Mouse (Mus musculus) heart, embryonic 11.5 days (tissue): ENCODE measurements around the gene Zfp688. TPM values are rescaled to one million over a fixed set of nuclear protein-coding genes. Genes with fewer than 3 reads are reported as not detected.
A peak's percentile ranks its signal among the peaks of the same experiment; 100 is the strongest.
"Not testable (repeated sequence)": the region's sequence is repeated elsewhere in the genome, so short reads cannot be mapped to it uniquely, and the experiment has no call there.

ENCODE experiments used
- ATAC-seq: fragments of 200-750 bp; cut with Nextera tagmentation; replicated peaks from 2 replicates; pipeline ENCODE4 v1.8.0; 2017; ENCODE audit warnings: moderate library complexity; ENCODE audit not compliant: insufficient number of reproducible peaks, low FRiP score, low TSS enrichment
- H3K27ac ChIP-seq: fragments of 300-500 bp; sonication (generic); 2 replicates; pipeline ENCODE4 v1.5.1; 2014; ENCODE audit warnings: mild to moderate bottlenecking, low read depth, low read length
- H3K27me3 ChIP-seq: fragments of 300-500 bp; sonication (generic); 2 replicates; pipeline ENCODE4 v1.6.1; 2014; ENCODE audit warnings: mild to moderate bottlenecking, low read length, mixed read lengths; ENCODE audit not compliant: control insufficient read depth, insufficient read depth
- H3K36me3 ChIP-seq: fragments of 300-500 bp; sonication (generic); 2 replicates; pipeline ENCODE4 v1.6.1; 2014; ENCODE audit warnings: mild to moderate bottlenecking, low read length, moderate library complexity, mixed read lengths; ENCODE audit not compliant: control insufficient read depth, insufficient read depth
- H3K4me1 ChIP-seq: fragments of 300-500 bp; sonication (generic); 2 replicates; pipeline ENCODE4 v1.6.1; 2014; ENCODE audit warnings: low read length; ENCODE audit not compliant: control insufficient read depth, insufficient read depth
- H3K4me2 ChIP-seq: fragments of 300-500 bp; sonication (generic); 2 replicates; pipeline ENCODE4 v1.6.1; 2014; ENCODE audit warnings: mild to moderate bottlenecking, moderate library complexity
- H3K4me3 ChIP-seq: fragments of 300-500 bp; sonication (generic); 2 replicates; pipeline ENCODE4 v1.5.1; 2014; ENCODE audit warnings: low read depth, low read length
- H3K9ac ChIP-seq: fragments of 300-500 bp; sonication (generic); 2 replicates; pipeline ENCODE4 v1.6.1; 2014; ENCODE audit warnings: mild to moderate bottlenecking, low read depth, low read length, moderate library complexity
- H3K9me3 ChIP-seq: fragments of 300-500 bp; sonication (generic); replicated peaks from 2 replicates; pipeline ENCODE4 v1.6.1; 2016; ENCODE audit warnings: low read length; ENCODE audit not compliant: control insufficient read depth
- WGBS: fragments of 180-500 bp; shearing (Covaris S2); extraction: QIAGEN DNeasy Blood & Tissue Kit; methylation state at CpG from one replicate; pipeline ENCODE4 v1.1.7; 2014; ENCODE audit not compliant: insufficient replicate concordance; 5-methylcytosine and 5-hydroxymethylcytosine counted together
- polyA plus RNA-seq: library from polyadenylated mRNA; unstranded; fragments of >200 nt; fragmentation: Nextera tagmentation; extraction: Ambion mirVana; gene quantifications from 2 replicates; pipeline ENCODE4 v1.2.1, GENCODE M21; 2014

The Zfp688 gene
- polyA plus RNA-seq, 1 experiment from 2014 or later, result 23.5 TPM

DNA sequence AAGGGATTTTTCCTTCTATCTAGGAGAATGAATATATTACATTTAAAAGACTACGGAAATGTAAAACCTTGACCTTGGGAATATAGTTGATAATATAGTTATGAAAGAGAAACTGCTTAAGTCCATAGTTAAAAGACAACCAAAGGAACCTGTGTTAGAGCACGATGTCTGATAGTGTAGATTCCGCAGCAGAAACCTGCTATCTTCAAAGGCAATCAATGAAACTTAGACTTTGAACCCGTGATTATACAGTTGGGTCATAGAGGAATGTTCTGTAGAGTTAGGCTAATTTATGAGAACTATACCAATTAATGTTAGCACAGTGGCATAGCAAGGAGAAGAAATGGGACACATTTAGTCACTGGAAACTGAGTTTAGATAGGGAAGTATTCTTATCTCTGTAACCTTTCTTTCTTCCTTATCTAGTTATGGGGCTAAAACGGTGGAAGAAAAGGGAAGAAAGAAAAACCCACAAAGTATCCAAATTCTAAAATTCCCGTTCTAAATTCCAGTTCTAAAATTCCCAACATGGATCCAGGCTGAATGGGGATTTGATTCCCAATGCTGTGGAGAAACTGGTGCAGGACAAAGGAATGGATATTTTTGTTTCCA, 43.5 kb downstream of the Zfp688 start:
- WGBS, result 60% methylated on average over 6 of the region's 6 CpGs
- ATAC-seq, result no peak
- H3K4me2 ChIP-seq, result no peak overlapping the region
- H3K4me1 ChIP-seq, result no peaks in the 10 kb centered on the region
- H3K27me3 ChIP-seq, result no peaks in the 10 kb centered on the region
- H3K9ac ChIP-seq, result no peak overlapping the region
- 0 out of 2 replicates have a peak, but pooled peaks cover 3% of the 10 kb centered on the region for H3K36me3 ChIP-seq
- H3K9me3 ChIP-seq, result no peaks in the 10 kb centered on the region
- no peak overlapping the region for H3K27ac ChIP-seq
- no peak overlapping the region for H3K4me3 ChIP-seq

GRCm38 (mm10) chr7:127375271-127376245, 46.3 kb downstream of the Zfp688 start, which contains the start of gene Zfp747:
Gene Zfp747 (minus strand): TSS chr7:127376050.
- 3% methylated on average over 49 of the region's 49 CpGs for WGBS
- not testable (repeated sequence) for H3K36me3 ChIP-seq, H3K27me3 ChIP-seq, H3K4me1 ChIP-seq, H3K9me3 ChIP-seq
- H3K4me3 ChIP-seq, result peak within 1 kb of the TSS; percentile 73
- peak within 1 kb of the TSS; percentile 81 for H3K9ac ChIP-seq
- H3K4me2 ChIP-seq, result peak within 1 kb of the TSS; percentile 83
- peak within 1 kb of the TSS; percentile 50 for H3K27ac ChIP-seq
- peak; percentile 93 for ATAC-seq

DNA sequence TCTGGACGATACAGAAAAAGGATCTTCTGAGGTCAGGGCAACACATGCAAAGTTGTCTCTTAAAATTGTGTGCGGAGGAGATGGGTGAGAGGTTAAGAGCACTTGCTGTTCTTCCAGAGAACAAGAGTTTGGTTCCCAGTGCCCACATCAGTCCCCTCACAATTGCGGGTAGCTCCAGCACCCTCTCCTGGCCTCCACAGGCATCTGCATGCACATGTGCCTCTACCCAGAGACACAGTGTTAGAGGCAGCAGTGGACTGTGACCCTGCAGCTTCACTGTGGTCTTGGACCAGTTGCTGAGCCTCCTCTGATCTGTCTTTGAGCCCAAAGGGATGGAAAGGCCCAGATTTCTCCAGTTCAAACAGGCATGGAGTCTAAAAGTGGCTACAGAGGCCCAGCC, 50.0 kb downstream of the Zfp688 start:
- not testable (repeated sequence) for H3K4me3 ChIP-seq, H3K27ac ChIP-seq, H3K4me1 ChIP-seq, H3K27me3 ChIP-seq, H3K4me2 ChIP-seq, H3K9me3 ChIP-seq, H3K9ac ChIP-seq, ATAC-seq, H3K36me3 ChIP-seq
- WGBS, result 77% methylated on average over 3 of the region's 3 CpGs

DNA sequence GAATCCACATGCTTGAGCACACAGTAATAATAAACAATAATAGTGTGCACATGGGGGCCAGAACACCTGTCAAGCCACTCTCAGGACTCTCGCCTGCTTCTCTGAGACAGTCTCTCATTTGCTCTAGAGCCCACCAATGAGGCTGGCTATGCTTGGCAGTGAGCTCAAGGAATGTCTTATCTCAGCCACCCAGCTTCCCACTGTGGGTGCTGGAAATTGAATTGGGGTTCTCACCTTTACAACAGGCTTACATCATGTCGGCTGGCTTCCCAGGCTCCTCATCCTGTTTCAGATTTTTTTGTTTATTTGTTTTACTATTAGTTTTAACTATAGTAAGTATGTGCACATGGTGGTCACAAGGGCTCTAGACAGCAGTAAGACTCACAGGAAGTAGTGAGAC, 50.7 kb downstream of the Zfp688 start:
- Histone ChIP-seq H3K4me3 (no peak overlapping the region), H3K27ac (no peak overlapping the region), H3K9ac (no peak overlapping the region), H3K9me3 (no peaks in the 10 kb centered on the region), H3K4me2 (no peak overlapping the region), H3K27me3 (no peaks in the 10 kb centered on the region), H3K4me1 (no peaks in the 10 kb centered on the region), H3K36me3 (0 out of 2 replicates have a peak, but pooled peaks cover 3% of the 10 kb centered on the region)
- ATAC-seq, result no peak
- WGBS, result 59% methylated on average over 2 of the region's 2 CpGs

Other genes with a start within 250 kb of the Zfp688 start
- 41.7 and 41.8 TPM in 2 replicates for gene Cd2bp2, start 226.0 kb downstream of the Zfp688 start, polyA plus RNA-seq
- gene Tbc1d10b, start 213.6 kb downstream of the Zfp688 start, polyA plus RNA-seq, result 17.5 and 23.7 TPM in 2 replicates
- gene Mylpf, start 213.2 kb downstream of the Zfp688 start, polyA plus RNA-seq, result 27.8 and 37.5 TPM in 2 replicates
- gene Zfp553, start 189.0 kb downstream of the Zfp688 start, polyA plus RNA-seq, result 12.3 and 14.6 TPM in 2 replicates
- gene Sept1, start 188.9 kb downstream of the Zfp688 start, polyA plus RNA-seq, result 19.8 and 23.1 TPM in 2 replicates
- 35.6 and 39.7 TPM in 2 replicates for gene Zfp771, start 177.8 kb downstream of the Zfp688 start, polyA plus RNA-seq
- 184 and 197 TPM in 2 replicates for gene Dctpp1, start 161.4 kb downstream of the Zfp688 start, polyA plus RNA-seq
- gene Sephs2, start 148.0 kb downstream of the Zfp688 start, polyA plus RNA-seq, result 80.8 and 87.8 TPM in 2 replicates
- gene Itgal, start 125.8 kb downstream of the Zfp688 start, polyA plus RNA-seq, result 0.46 and 0.68 TPM in 2 replicates
- gene Zfp768, start 76.5 kb downstream of the Zfp688 start, polyA plus RNA-seq, result 4.7 and 6.0 TPM in 2 replicates
- 4.4 and 4.9 TPM in 2 replicates for gene Zfp747, start 46.0 kb downstream of the Zfp688 start, polyA plus RNA-seq
- 3.7 and 5.5 TPM in 2 replicates for gene 9130019O22Rik, start 34.9 kb downstream of the Zfp688 start, polyA plus RNA-seq
- 4.9 and 5.6 TPM in 2 replicates for gene E430018J23Rik, start 28.4 kb downstream of the Zfp688 start, polyA plus RNA-seq
- 4.6 and 4.8 TPM in 2 replicates for gene Zfp764, start 15.2 kb downstream of the Zfp688 start, polyA plus RNA-seq
- gene Zfp689, start 27.1 kb upstream of the Zfp688 start, polyA plus RNA-seq, result 5.3 and 5.8 TPM in 2 replicates
- gene Prr14, start 37.5 kb upstream of the Zfp688 start, polyA plus RNA-seq, result 39.7 and 41.1 TPM in 2 replicates
- gene Fbrs, start 57.1 kb upstream of the Zfp688 start, polyA plus RNA-seq, result 9.9 and 11.1 TPM in 2 replicates
- 36.8 and 46.6 TPM in 2 replicates for gene Srcap, start 89.9 kb upstream of the Zfp688 start, polyA plus RNA-seq
- 9.8 and 12.6 TPM in 2 replicates for gene Gm42715, start 97.5 kb upstream of the Zfp688 start, polyA plus RNA-seq
- gene Tmem265, start 139.3 kb upstream of the Zfp688 start, polyA plus RNA-seq, result 3.0 and 5.6 TPM in 2 replicates
- 41.5 and 44.9 TPM in 2 replicates for gene Phkg2, start 151.3 kb upstream of the Zfp688 start, polyA plus RNA-seq
- 8.7 and 10.0 TPM in 2 replicates for gene Ccdc189, start 166.5 kb upstream of the Zfp688 start, polyA plus RNA-seq
- gene Rnf40, start 166.7 kb upstream of the Zfp688 start, polyA plus RNA-seq, result 23.4 and 27.6 TPM in 2 replicates
- gene Zfp629, start 193.7 kb upstream of the Zfp688 start, polyA plus RNA-seq, result 11.2 and 12.0 TPM in 2 replicates